Mouse (Mus musculus) adrenal gland, postnatal 14 days (tissue): Measurements from ENCODE around the gene Immt. TPM values are rescaled to one million over a fixed set of nuclear protein-coding genes. Genes with fewer than 3 reads are reported as not detected.
"Not testable (repeated sequence)": the region's sequence is repeated elsewhere in the genome, so short reads cannot be mapped to it uniquely, and the experiment has no call there.

Experiments
- DNase-seq: peaks from one replicate; pipeline ENCODE4 v3.0.0; 2021; ENCODE audit warnings: mixed read lengths
- total RNA-seq: library from RNA; stranded (reverse); gene quantifications from 2 replicates; pipeline ENCODE4 v1.2.3, GENCODE M21; 2021

Immt gene
- total RNA-seq, 1 experiment from 2014 or later: 402 TPM

- peak; percentile 17 for DNase-seq
Observed at GRCm38 (mm10) chr6:71846906-71847305, 15.8 kb downstream of the Immt start.

GRCm38 (mm10) chr6:71867751-71868150 lies 36.6 kb downstream of the Immt start:
- no peak for DNase-seq

GRCm38 (mm10) chr6:71868809-71869208 lies 37.7 kb downstream of the Immt start:
- DNase-seq: no peak

GRCm38 (mm10) chr6:71871396-71871795 lies 40.3 kb downstream of the Immt start:
- no peak for DNase-seq

DNA sequence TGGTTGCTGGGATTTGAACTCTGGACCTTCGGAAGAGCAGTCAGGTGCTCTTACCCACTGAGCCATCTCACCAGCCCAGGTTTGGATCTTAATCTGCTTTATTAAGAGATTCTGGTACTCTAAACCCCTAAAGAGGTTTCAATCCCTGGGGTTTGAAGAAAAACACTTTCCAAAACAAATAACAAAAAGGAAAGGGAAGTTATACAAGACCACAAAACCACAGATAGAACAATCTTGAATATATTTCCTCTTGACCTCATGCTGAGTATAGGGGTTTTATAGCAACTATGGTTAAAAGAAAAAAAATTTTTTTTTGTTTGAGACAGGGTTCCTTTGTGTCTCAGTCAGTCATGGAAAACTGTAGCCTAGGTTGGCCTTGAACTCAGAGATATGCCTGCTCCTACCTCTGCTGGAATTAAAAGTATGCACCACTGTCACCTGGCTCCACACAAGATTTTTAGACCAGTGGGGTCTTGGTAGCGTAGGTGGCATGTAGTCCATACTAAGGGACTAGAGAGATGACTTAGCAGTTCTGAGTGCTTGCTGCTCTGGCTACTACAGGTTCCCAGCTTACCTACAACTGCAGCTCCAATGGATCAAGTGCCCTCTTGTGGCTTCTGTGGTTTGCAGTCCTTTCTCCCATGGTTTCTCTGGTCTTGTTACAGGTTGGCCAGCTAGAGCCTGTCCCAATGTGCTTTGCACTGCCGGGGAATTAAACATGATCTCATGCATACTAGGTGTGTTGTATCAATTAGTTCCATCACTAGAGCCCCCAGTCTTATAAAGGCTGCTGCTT lies 47.0 kb downstream of the Immt start:
- DNase-seq: no peak

- DNase-seq: no peak
Observed at GRCm38 (mm10) chr6:71893263-71893662, 62.1 kb downstream of the Immt start.

DNA sequence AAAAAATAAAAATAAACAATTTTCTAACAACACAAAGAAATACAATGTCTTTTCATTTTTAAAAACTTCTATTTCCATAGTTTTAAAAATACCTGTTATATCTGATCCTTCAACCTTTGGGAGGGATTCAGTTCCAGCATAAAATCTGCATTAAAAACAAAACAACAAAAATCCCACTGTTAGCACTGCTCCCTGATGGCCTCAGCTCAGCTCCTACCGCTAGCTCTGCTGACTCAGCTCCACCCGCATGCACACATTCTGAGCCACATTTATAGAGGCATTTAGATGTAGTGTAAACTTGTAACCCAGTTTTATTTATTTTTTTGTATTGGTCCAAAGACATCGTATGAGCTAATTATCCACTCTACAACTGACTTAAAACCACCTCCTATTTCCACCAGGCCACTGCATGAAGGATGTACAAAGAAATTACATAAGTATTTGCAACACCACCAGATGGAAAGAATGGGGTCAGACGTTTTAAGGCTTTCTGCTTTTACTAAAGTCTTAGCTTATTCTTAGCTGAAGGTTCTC lies 76.6 kb downstream of the Immt start:
- DNase-seq: no peak

GRCm38 (mm10) chr6:71908481-71909381 lies 77.6 kb downstream of the Immt start, which contains the start of the genes Ptcd3 and Polr1a:
TSS of gene Ptcd3 (minus strand) at chr6:71908750.
TSS of gene Polr1a (plus strand) at chr6:71909053.
- peak; percentile 96 for DNase-seq

DNA sequence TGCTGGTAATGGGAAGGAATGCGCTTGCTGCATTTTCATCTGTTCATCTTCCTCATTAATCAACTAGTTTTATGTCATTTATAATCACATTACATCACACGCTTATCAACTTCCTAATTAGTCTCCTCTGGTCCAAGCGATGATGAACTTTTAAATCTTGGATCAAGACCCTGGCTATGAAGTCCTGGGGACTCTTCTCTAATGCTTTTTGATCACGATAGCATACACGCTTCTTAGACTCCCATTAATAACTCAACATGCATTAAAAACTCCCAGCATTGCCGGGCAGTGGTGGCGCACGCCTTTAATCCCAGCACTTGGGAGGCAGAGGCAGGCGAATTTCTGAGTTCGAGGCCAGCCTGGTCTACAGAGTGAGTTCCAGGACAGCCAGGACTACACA lies 78.3 kb downstream of the Immt start:
- DNase-seq: no peak

- DNase-seq: no peak
Observed at GRCm38 (mm10) chr6:71909840-71910239, 78.7 kb downstream of the Immt start.

DNA sequence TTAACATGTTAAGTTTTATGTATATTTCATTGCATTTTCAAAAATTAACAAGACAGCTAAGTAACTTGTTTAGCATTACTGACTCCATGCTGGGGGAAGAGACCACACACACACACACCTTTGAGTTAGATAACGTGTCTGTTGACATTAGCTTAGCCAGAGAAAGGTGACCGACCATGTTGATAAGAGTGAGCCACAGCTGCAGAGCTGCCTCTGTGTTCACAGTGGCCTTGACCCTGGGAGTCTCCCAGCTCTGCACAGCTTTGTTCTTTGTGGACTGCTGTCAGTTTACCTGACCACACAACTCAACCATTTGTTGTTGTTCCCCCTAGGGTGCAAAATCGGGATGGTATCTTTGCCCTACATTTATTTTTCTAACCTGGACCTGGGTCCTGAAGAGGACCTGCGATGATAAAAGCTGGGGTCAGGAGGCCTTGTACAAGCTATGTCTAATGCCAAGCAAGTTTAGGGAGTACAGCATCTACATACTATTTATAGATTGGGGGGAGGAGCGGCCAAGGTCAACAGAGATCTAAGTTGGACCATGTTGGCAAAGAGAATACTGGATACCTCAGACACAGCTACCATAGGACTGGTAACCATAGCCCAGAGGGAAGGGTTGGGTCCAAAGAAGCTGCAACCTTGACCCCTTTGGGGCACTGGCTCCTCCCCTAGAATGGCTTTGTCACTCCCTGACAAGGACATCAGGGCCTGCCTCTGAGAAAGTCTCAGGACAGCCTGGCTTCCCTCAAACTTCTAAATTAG lies 80.7 kb downstream of the Immt start:
- peak; percentile 57 for DNase-seq

GRCm38 (mm10) chr6:71920752-71921151 lies 89.6 kb downstream of the Immt start:
- DNase-seq: no peak

GRCm38 (mm10) chr6:71925233-71925632 lies 94.1 kb downstream of the Immt start:
- DNase-seq: not testable (repeated sequence)

Other genes starting within 250 kb of the Immt start
- gene Kdm3a, start 198.3 kb upstream of the Immt start, total RNA-seq: 35.1 and 44.3 TPM in 2 replicates
- 8.2 and 11.0 TPM in 2 replicates for gene Reep1, start 123.8 kb upstream of the Immt start, total RNA-seq
- gene Mrpl35, start 4.4 kb upstream of the Immt start, total RNA-seq: 50.1 and 54.5 TPM in 2 replicates
- 112 and 116 TPM in 2 replicates for gene Ptcd3, start 77.4 kb downstream of the Immt start, total RNA-seq
- gene Polr1a, start 77.7 kb downstream of the Immt start, total RNA-seq: 60.9 and 68.3 TPM in 2 replicates